Mouse (Mus musculus) layer of hippocampus, adult 18-20 months (tissue): ENCODE measurements at regions not wholly inside any gene's neighbourhood (a gene's known extent, or its start where the extent isn't known, plus 50 kb on each side); places are given as distances from the start of the nearest gene placed in this dataset.
"Not testable (repeated sequence)": the region's sequence is repeated elsewhere in the genome, so short reads cannot be mapped to it uniquely, and the experiment has no call there.

ENCODE experiments used
- DNase-seq, 2 experiments: peaks; one replicate each; pipeline ENCODE4 v3.0.0; 2022; ENCODE audit warnings: low spot score in 2 of 2

DNA sequence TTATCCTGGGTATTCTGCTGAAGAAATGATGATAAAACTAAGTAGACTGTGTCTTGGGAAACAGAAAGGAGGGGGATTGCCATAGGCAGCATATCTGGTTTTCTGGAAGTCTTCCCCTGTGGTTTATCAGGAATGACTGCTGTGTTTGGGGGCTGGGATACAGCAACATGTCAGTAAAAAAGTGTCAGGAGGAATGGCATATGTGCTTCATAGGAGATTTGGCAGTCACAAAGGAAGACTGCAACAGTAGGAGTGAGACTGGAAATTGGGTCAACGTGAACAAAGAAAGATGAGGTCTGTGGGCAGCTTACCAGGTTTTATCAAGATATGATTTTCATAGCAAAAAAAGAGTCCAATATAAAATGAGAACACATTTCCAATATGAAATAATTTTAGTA lies 641.1 kb upstream of the Nrxn1 start:
- DNase-seq = peak; percentile 0 to 24

- no peak for DNase-seq
Measured at GRCm38 (mm10) chr17:91733174-91733926, 640.5 kb upstream of the Nrxn1 start.

DNA sequence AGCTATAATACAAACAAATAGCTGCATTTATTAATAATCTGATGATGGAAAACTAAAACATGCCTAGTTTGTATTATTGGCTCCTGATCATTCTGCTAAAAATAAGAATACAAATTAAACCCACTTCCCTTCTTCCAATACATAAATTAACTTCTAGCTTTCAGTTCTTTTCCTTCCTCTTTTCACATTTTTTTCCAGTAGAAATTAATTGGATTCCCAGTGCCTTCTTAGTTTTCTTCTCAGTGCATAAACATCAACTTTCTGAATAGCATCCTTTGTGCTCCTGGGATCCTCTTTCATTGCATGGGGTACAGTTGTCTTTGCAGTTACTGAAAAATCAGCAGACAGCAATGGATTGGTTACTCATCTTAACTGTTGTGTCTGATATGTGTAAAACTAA lies 617.5 kb upstream of the Nrxn1 start:
- DNase-seq = no peak

GRCm38 (mm10) chr17:91691063-91691462 lies 598.2 kb upstream of the Nrxn1 start:
- no peak for DNase-seq

GRCm38 (mm10) chr17:91657449-91657848 lies 564.6 kb upstream of the Nrxn1 start:
- no peak for DNase-seq

- DNase-seq = no peak
Measured at GRCm38 (mm10) chr17:91657036-91657435, 564.2 kb upstream of the Nrxn1 start.

GRCm38 (mm10) chr17:91631915-91632314 lies 539.0 kb upstream of the Nrxn1 start:
- DNase-seq = no peak

- DNase-seq = not testable (repeated sequence)
Measured at GRCm38 (mm10) chr17:91614175-91614574, 521.3 kb upstream of the Nrxn1 start.

DNA sequence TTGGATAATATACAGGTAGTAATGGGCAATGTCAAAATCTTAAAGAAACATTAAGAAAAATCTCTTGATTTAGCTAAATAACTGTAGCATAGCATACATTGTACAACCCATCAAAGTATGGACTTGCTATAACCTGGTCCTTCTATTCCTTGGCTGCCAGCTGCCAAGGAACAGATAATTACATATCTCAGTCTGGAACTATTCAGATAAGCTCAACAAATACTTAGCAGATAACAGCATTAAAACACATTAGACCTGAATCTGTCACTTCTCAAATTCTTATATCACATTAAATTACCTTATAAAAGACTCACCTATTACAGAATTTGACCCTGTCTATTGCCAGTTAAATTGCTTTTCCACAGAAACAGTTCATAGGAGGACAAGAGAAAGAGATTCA lies 496.2 kb upstream of the Nrxn1 start:
- no peak for DNase-seq

DNA sequence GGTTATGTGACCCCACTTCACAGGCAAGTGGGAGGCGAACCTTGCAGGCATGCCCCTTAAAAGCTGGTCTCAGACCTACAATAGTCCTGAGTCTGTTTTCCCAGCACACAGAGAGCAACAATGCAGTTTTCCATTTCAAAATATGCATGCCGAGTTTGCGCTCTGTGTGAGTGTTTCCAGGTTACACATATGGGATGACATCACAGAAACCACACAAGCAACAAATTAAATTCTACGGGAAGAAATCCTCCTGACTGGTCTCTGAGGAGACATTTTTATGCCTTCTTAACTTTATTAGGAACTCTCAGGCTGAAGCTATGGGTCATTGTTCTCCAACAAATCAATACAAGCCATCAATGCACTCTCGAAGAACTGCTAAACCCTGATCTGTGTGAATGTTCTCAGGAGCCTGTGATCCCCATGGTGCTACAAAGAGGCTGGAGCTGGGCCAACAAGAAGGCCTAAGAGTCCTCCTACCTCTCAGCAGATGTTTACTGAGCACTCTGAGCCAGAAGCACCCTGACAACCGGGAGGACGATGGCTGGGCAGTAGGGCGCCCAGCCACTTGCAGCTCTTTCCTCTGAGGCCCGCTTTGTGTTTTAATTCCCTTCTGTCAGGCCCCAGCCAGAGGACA lies 458.3 kb upstream of the Nrxn1 start:
- not testable (repeated sequence) for DNase-seq

GRCm38 (mm10) chr17:91531488-91531887 lies 438.6 kb upstream of the Nrxn1 start:
- DNase-seq = no peak

- DNase-seq = no peak
Measured at GRCm38 (mm10) chr17:91517256-91517655, 424.4 kb upstream of the Nrxn1 start.
